Mouse (Mus musculus): ENCODE measurements at regions not wholly inside any gene's neighbourhood (a gene's known extent, or its start where the extent isn't known, plus 50 kb on each side); places are given as distances from the start of the nearest gene placed in this dataset.

- DNase-seq (ENCODE audit: low spot score) = no peak
These were observed 63.1 kb upstream of the S1pr3 start for GRCm38 (mm10) chr13:51345321-51345720.

DNA sequence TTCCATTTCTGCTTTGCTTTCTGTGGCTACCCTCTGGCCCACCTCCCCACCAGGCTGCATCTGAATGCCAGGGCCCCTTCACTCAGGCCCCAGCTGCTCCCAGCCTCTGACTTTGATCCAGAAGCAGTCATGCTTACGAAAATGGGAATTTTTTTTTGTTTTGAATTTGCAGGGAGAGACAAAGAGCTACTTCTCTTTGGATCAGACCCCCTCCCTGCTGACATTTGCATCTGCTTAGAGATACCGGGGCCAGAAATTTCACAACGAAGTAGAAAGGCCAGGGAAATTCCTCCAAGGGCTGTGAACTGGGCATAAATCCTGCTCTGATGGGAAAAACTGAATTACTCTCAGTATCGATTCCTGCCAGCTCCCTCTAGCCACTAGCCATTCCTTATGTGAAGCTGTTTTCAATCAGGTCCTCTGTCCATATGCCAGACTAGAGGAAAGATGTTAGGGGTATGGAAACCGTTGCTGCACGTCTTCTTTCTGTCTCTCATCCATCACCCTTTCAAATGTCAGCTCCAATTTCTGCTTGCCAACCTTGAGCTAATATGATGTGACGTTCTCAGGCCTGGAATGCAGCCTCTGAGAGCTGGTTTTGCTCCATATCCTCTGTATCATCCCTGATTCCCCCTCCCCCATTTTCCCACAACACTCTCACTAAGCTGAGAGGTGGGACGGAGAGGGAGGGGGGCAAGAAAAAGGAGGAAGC is 62.4 kb upstream of the S1pr3 start:
- no peak for DNase-seq (ENCODE audit: low spot score)

GRCm38 (mm10) chr13:51348707-51349106 is 59.7 kb upstream of the S1pr3 start:
- DNase-seq (ENCODE audit: low spot score) = no peak

DNA sequence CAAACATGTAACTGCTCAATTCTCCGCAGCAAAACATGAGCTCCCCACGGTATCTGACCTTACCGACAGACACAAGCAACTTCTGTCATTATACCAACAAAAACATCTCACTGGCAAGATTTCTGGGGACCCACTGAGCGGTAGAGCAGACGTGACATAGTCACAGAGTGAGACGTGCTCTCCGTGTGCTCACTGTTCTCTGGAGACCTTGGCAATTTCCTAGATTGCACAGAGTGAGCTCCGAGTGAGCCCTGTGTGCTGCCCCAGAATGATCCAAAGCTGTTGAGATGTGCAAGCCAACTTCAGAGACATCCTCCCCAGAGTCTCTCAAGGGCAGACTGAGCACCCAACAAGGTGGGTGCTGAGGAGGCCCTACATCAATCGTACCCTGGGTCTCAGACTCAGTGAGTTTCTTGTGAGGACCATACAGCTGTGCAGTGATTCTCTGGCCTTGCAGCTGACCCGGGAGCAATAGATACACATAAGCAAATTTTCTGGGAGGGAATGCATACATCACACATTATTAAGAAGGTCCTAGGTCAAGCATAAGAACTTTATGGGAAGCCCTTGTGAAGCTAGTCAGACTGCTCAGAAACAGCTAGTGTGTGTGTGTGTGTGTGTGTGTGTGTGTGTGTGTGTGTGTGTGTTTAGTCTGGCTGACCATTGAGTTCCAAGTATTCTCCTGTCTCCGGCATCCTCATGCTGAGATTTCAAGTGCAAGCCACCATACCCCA is 58.5 kb upstream of the S1pr3 start:
- DNase-seq (ENCODE audit: low spot score) = no peak

DNA sequence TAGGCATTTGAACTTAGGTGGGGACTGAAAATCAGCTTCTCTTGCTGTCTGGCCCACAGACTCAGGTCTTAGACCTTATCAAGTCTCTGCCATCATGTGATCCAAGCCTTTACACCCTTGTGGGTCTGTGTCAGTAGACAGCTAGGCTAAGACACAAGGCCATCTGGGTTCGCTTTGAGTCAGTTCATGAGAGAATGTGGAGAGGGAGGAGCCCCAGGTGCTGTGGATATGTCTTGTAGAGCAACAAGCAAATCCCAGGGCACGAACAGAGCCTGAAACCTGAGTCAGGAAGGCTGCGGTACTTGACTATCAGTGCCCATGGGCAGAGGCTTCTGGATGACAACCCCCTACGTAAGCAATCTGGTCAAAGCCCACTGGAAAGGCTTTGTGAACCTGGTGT is 55.6 kb upstream of the S1pr3 start:
- no peak for DNase-seq (ENCODE audit: low spot score)

- DNase-seq (ENCODE audit: low spot score) = no peak
These were observed 52.9 kb upstream of the S1pr3 start for GRCm38 (mm10) chr13:51355507-51355906.
